Mouse (Mus musculus) ovary, adult 18-20 months (tissue): ENCODE measurements around the gene Cdc42bpa.

Source experiments
- DNase-seq: peaks from one replicate; pipeline ENCODE4 v3.0.0; 2022; ENCODE audit warnings: low spot score, mixed read lengths

The Cdc42bpa gene

DNA sequence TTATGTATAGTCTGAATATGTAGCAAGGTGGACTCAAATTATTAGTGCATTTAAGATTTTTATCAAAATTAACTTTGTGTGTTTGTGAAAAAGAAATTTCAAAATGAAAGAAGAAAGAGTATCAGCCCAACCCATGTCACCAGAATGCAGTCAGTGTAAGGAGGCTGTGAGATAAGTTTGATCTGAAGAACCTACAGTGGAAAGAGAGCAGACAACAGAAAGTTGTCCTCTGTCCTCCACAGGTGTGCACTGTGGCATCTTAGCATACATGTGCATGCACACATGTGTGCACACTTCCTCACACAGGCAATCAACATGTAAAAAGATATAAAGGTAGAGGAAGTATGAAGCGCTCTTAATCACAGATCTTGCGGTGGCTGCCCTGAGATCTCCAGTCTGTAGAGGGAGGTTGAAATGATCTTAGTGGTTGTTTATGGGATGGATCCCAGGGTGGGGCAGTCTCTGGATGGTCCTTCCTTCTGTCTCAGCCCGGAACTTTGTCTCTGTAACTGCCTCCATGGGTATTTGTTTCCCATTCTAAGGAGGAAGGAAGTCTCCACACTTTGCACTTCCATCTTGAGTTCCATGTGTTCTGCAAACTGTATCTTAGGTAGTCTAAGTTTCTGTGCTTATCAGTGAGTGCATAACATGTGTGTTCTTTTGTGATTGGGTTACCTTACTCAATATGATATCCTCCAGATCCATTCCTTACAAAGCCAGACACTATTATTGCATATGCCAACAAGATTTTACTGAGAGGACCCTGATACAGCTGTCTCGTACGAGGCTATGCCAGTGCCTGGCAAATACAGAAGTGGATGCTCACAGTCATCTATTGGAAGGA is 71.7 kb downstream of the Cdc42bpa start:
- no peak for DNase-seq

GRCm38 (mm10) chr1:180037461-180037860 is 77.2 kb downstream of the Cdc42bpa start:
- DNase-seq = no peak

DNA sequence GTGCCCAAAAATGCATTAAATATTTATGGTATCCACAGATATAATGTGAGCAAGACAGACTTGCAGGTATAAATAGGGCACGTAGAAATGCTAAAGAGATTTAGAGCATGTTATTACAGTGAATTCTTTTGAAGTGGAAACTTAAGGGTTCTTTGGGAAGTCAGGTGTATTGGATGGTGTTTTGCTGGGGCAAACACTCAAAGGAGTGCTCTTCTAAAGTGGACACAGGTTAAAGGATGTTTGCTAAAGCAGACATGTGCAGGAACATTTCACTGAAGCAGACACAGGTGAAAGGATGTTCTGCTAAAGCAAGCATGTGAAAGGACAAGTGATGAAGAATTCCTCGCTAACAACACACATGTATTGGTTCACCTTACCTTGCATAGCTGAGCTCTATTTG is 83.9 kb downstream of the Cdc42bpa start:
- DNase-seq = no peak

GRCm38 (mm10) chr1:180045172-180045571 is 84.9 kb downstream of the Cdc42bpa start:
- DNase-seq = no peak

- no peak for DNase-seq
Measured at GRCm38 (mm10) chr1:180089176-180089575, 128.9 kb downstream of the Cdc42bpa start.

GRCm38 (mm10) chr1:180098426-180098825 is 138.2 kb downstream of the Cdc42bpa start:
- DNase-seq = no peak

DNA sequence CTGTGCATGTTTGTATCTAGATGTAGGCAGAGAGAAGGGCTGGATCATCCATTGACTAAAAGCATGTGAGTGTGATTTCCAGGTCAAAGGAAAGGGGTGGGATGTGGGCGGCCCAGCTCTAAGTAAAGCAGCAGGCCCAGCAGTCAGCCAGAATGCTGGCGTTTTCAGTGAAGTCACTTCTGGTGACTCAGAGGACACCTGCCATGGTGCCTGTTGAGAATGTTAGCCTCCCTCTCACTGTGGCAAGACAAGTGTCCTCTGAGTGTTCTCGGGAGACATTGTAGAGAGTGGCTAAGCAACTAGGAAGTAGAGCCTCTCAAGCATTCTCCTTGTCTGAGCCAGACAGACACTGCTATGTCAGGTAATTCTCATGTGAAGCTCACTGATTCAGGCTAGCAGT is 144.3 kb downstream of the Cdc42bpa start:
- DNase-seq = no peak

DNA sequence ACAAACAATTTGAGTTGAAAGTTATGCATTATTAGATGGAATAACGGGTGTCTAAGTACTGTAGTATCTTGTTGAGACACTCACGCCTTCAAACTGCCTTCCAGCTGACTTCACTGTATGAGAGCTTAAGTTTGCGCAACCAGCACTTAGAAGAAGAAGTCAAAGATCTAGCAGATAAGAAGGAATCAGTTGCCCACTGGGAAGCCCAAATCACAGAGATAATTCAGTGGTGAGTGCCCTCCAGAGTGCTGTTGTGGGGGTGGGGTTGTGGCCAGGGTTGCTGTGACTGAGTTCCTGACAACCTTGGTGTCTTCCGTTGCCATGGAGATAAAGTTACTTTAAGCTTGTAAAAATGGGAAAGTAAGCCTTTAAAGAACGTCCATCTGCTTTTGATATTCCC is 148.8 kb downstream of the Cdc42bpa start:
- no peak for DNase-seq

GRCm38 (mm10) chr1:180116525-180116924 is 156.3 kb downstream of the Cdc42bpa start:
- no peak for DNase-seq

DNA sequence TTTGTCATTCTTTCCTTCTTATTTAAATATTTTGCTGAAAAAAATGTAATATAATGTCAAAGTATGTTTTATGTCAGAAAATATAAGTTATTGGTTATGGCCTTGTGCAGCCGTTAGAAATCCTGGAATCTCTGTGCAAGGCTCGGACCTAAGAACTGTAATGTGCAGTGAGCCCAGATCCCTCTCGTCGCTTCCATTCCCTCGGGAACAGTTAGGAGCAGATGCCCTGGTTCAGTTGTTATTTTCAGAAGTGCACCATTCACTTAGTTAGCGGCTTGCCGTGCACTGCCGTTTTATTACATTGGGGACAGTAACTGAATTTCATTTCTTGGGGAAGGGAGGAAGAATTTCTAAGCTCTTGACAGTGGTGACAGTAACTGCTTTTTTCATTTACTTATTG is 158.0 kb downstream of the Cdc42bpa start:
- DNase-seq = no peak

GRCm38 (mm10) chr1:180128077-180128792 is 168.0 kb downstream of the Cdc42bpa start:
- DNase-seq = no peak

GRCm38 (mm10) chr1:180131402-180131801 is 171.1 kb downstream of the Cdc42bpa start:
- DNase-seq = no peak

DNA sequence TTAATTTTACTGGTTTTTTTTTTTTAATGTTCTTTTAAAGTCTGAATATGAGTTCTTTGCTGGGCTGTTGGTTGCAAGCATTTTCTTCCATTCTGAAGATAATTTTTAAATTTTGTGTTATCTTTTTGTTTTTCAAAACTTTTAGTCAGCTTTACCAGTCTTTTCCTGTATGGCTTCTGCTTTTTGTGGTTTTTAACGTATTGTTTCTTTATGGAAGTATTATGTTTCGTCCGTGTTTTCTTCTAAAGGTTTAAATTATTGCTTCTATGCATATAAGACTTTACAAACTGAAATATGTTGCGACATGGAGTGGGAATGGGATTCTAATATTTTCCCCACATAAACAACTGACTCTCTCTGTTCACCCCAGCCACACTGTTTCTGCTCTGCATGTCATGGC is 171.9 kb downstream of the Cdc42bpa start:
- DNase-seq = no peak

DNA sequence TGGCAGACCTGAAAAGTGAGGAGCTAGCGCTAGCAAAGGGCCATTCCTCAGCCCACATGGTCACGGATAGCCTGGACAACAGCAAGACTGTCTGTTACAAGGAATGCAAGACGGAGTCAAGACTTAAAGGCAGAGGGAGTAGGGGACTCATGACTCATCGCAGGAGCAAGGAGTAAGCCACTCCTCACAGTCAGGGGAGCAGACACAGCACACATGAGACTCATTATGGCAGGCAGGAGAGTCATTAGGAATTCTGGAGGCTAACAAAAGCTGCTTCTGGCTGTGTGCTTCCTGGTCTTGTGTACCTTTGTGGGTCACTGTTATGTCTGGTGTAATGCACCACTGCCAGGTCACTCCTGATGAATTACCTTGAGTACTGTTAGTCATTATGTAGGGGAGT is 178.9 kb downstream of the Cdc42bpa start:
- no peak for DNase-seq

DNA sequence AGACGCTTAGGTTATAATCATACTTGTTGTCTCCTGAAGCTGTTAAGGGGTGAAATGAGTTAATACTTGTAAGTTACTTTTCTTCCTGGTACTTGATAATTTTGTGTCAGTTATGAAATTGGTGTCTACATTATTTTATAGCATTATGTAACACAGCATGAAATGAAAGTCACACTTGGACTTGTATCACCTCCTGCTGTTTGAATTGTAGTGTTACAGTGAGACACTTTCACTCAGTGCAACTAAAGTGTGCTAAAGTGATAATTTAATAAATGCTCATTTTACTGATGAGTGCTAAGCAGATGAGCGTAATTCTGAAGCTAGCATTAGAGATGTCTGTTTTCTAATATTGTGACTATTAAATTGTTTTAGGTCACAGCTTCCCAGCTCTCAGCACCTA is 180.7 kb downstream of the Cdc42bpa start:
- DNase-seq = no peak

DNA sequence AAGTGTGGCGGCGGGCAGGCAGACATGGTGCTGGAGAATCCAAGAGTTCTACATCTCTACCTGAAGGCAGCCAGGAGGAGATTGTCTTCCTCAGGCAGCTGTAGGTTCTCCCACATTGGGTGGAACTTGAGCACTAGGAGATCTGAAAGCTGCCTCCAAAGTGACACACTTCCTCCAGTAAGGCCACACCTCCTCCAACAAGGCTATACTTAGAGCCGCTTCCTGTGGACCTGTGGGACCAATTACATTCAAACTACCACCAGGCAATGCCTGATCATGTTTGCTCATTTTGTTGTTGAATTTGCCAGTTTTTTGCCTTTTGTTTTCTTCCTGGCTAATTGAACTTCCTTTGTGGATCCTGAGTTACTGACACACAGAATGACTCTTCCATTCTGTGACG is 187.8 kb downstream of the Cdc42bpa start:
- no peak for DNase-seq

GRCm38 (mm10) chr1:180148563-180148962 is 188.3 kb downstream of the Cdc42bpa start:
- DNase-seq = no peak

GRCm38 (mm10) chr1:180151191-180151590 is 190.9 kb downstream of the Cdc42bpa start:
- DNase-seq = no peak

- no peak for DNase-seq
Measured at GRCm38 (mm10) chr1:180158648-180159047, 198.4 kb downstream of the Cdc42bpa start.

GRCm38 (mm10) chr1:180160545-180160944 is 200.3 kb downstream of the Cdc42bpa start:
- no peak for DNase-seq

DNA sequence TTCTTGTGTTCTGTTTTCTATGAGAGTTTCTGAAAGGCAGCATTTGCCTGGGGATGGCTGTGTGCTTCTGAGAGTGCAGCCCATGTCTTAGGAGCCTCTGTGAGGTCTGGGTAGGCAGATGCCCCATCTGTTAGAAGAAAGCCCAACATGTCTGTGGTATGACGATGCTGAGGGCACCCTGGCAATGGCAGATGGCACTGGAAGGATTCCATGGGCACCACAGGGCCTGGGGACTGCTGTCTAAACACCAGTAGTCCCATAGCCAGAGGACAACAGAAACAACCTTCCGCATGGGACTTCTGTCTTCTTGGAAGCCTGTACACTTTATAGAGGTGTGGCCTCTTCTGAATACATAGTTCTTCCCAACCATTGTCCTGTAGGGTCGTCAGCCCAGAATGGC is 200.9 kb downstream of the Cdc42bpa start:
- no peak for DNase-seq

DNA sequence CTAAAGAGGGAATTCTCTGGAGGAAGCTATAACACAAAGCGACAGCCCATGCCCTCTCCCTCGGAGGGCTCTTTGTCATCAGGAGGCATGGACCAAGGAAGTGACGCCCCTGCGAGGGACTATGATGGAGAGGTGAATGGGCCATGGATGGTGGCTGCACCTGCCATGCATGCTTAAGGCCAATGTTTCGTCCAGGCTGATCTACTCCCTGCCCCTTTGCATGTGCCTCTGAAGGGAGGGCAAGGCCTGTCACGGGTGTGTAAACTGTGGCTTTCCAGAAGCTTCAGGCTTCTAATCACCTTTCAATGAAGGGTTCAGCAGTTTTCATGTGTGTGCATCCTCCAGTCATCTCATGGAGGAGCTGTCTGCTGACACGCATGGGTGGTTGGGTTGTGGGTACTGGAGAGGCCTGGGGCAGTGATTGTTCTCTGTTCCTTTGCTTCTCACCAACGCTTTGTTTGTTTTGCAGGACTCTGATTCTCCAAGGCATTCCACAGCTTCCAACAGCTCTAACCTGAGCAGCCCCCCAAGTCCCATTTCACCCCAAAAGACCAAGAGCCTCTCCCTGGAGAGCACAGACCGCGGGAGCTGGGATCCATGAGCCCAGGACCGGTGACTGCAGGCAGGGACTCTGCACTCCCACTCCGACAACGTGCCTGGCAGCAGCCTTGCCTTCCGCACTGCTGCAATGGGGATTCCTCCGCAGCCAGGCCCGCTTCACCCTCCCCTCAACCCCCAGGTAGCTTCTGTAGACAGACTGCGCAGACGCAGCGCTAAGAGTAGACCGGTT is 201.5 kb downstream of the Cdc42bpa start:
- DNase-seq = no peak

DNA sequence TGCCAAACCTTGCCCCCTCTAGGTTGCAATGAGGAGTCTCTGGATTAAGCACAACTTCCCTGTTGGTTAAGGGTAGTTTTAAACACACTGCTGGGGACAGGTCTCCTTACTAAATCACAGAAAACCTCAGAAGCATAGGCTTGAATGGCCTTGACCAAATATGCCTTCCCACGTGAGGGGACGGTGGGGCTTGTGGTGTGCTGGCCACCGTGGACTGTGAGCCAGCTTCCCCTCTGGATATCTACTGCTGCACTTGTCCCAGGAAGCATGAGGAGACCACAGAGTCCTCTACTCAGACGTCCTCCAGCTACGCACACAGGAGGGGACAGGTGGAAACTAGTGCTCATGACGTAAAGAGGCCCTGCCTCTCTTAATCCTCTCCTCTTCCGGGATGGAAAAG is 202.7 kb downstream of the Cdc42bpa start:
- DNase-seq = no peak
